Mouse (Mus musculus): Measurements from ENCODE around the gene Ctu1.

- TF ChIP-seq POLR2A (IDR thresholded peaks at IDR 0.05; ENCODE audit: insufficient read depth, low read depth, low read length), result no peak
- no peak for TF ChIP-seq CTCF (IDR thresholded peaks at IDR 0.05; ENCODE audit: insufficient read depth, low read depth, low read length)
Measured at GRCm38 (mm10) chr7:43713741-43714351, 42.0 kb downstream of the Ctu1 start.
